Mouse (Mus musculus) embryonic facial prominence, embryonic 13.5 days (tissue): ENCODE measurements around the gene Asic1. TPM values are rescaled to one million over a fixed set of nuclear protein-coding genes. Genes with fewer than 3 reads are reported as not detected.

Source experiments
- ATAC-seq: fragments of 200-750 bp; cut with Nextera tagmentation; 2 replicates; pipeline ENCODE4 v1.8.0; 2017; ENCODE audit warnings: low read depth; ENCODE audit not compliant: insufficient number of reproducible peaks, insufficient read depth, low FRiP score, low TSS enrichment
- H3K27ac ChIP-seq: fragments of 300-500 bp; sonication (generic); 2 replicates; pipeline ENCODE4 v1.5.1; 2015; ENCODE audit warnings: moderate library complexity, mild to moderate bottlenecking, inconsistent platforms
- H3K27me3 ChIP-seq: fragments of 300-500 bp; sonication (generic); 2 replicates; pipeline ENCODE4 v1.6.1; 2015; ENCODE audit warnings: mild to moderate bottlenecking, inconsistent platforms
- H3K36me3 ChIP-seq: fragments of 300-500 bp; sonication (generic); 2 replicates; pipeline ENCODE4 v1.6.1; 2015; ENCODE audit warnings: mild to moderate bottlenecking, inconsistent platforms
- H3K4me1 ChIP-seq: fragments of 300-500 bp; sonication (generic); 2 replicates; pipeline ENCODE4 v1.6.1; 2015; ENCODE audit warnings: inconsistent platforms
- H3K4me2 ChIP-seq: fragments of 300-500 bp; sonication (generic); 2 replicates; pipeline ENCODE4 v1.6.1; 2015; ENCODE audit warnings: moderate library complexity, mild to moderate bottlenecking, inconsistent platforms
- H3K4me3 ChIP-seq: fragments of 300-500 bp; sonication (generic); 2 replicates; pipeline ENCODE4 v1.5.1; 2015; ENCODE audit warnings: mild to moderate bottlenecking, inconsistent platforms
- H3K9ac ChIP-seq: fragments of 300-500 bp; sonication (generic); 2 replicates; pipeline ENCODE4 v1.6.1; 2015; ENCODE audit warnings: mild to moderate bottlenecking, inconsistent platforms
- H3K9me3 ChIP-seq: fragments of 300-500 bp; sonication (generic); 2 replicates; pipeline ENCODE4 v1.6.1; 2016; ENCODE audit warnings: inconsistent platforms
- WGBS: fragments of 180-500 bp; shearing (Covaris S2); methylation state at CpG from one replicate; pipeline ENCODE4 v1.1.7; 2015; ENCODE audit warnings: mixed read lengths; 5-methylcytosine and 5-hydroxymethylcytosine counted together
- polyA plus RNA-seq: library from polyadenylated mRNA; unstranded; fragments of >200 nt; fragmentation: Nextera tagmentation; extraction: Ambion mirVana; gene quantifications from 2 replicates; pipeline ENCODE4 v1.2.1, GENCODE M21; 2015

The Asic1 gene
- polyA plus RNA-seq, 1 experiment from 2014 or later = 4.2 TPM

DNA sequence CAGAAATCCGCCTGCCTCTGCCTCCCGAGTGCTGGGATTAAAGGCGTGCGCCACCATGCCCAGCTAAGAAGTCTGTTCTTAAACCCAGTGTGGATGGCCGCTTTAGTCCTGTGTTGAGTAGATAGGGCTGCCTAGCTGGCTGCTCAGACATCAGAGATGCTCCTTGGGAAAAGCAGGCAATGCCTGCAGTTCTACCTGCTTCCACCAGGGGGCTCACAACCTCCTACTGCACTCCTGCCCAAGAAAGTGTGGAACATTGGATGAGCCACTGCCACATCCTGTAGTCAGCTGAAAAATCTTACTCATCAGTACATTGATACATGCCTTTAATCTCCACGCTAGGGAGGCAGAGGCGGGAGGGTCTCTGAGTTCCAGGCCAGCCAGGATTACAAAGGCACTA is 44.7 kb downstream of the Asic1 start:
- no peak overlapping the region for H3K9ac ChIP-seq
- ATAC-seq = no peak; the same call in 1 of the 2 replicates
- WGBS = 65% methylated on average over 7 of the region's 7 CpGs
- no peak overlapping the region for H3K4me3 ChIP-seq
- peaks cover 16% of the 10 kb centered on the region; the same call in 1 of the 2 replicates for H3K4me1 ChIP-seq
- H3K9me3 ChIP-seq = no peaks in the 10 kb centered on the region
- H3K27me3 ChIP-seq = no peaks in the 10 kb centered on the region
- H3K27ac ChIP-seq = no peak overlapping the region
- H3K4me2 ChIP-seq = no peak overlapping the region
- peaks cover 75% of the 10 kb centered on the region for H3K36me3 ChIP-seq

DNA sequence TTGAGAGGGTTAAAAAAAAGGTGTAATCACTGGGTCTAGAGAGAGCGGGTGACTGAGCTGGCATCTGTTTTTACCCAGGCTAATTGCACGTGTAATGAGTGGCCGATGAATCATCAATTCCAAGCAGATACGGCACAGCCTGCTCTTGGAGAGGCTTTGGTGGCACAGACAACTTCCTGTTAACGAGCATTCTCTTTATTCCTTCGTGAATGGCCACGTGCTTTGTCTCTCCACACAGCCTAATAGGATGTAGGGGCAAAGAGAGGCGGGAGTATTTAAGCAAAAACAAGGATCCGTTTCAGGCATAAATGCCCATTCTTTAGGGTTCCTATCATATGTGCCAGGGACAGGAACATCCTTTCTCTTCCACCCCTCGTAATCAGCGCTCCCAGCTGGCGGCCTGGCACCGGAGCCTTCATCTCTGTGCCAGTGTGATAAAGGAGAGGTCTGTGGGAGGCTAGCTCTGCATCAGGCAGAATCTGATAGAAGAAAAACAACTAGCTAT is 45.2 kb downstream of the Asic1 start:
- Histone ChIP-seq H3K27ac (no peak overlapping the region), H3K9ac (no peak overlapping the region), H3K4me2 (no peak overlapping the region), H3K9me3 (no peaks in the 10 kb centered on the region), H3K27me3 (no peaks in the 10 kb centered on the region), H3K36me3 (peaks cover 69% of the 10 kb centered on the region), H3K4me3 (no peak overlapping the region), H3K4me1 (peaks cover 16% of the 10 kb centered on the region; the same call in 1 of the 2 replicates)
- ATAC-seq = no peak
- WGBS = 76% methylated on average over 13 of the region's 13 CpGs

DNA sequence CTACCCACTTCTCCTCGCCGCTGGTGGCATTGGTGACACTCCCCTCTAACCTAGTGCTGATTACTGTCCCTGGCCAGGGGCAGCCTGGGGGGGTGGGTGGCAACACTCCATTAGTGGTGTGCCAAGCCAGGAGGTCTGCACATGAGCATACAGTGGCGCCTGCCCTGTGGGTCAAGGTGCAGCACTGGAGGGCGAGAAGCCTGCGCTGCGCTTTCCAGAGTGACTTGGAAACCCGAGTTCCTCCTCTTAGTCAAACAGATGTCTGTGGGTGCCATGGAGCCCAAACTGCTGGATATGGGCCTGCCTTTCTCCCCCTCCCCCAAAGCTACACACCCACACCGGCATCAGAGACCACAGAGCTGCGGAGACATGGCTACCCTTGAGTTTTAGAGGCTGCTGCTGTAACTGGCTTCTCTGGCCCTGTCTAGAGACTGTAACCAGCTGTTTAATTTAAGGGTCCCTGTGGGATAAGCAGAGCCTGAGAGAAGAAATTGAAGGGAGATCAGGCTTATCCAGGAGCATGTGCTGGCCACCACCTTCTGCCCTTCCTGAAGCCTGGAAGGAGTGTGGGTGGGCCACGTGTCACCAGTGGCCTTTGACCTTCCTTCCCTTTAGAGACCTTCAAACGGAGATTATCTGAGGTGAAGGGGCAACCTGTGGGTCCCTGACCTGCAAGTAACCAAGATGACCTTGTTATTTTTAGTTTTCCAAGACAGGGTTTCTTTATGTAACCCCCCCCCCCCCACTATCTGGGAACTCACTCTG is 46.0 kb downstream of the Asic1 start:
- no peak for ATAC-seq
- H3K36me3 ChIP-seq = peaks cover 62% of the 10 kb centered on the region

DNA sequence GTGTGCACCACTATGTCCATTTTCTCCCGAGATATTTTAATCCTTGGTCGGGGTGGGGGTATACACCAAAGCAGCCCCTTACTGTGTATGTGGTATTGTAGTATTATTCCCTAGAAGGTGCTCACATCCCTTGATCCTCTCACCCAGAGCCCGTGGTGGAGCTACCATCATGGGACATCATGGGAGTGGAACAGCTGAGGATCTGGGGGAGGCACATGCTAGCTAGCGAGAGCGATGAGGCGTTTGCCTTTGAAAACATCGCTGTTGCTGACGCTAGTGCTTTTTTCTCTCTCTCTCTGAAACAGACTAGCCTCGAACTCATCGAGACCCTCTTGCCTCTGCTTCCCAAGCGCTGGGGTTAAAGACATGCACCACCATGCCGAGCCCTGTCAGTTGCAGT is 46.6 kb downstream of the Asic1 start:
- no peak overlapping the region for H3K27ac ChIP-seq
- no peaks in the 10 kb centered on the region for H3K9me3 ChIP-seq
- no peak overlapping the region for H3K4me3 ChIP-seq
- no peak overlapping the region for H3K4me2 ChIP-seq
- H3K4me1 ChIP-seq = peaks cover 16% of the 10 kb centered on the region; the same call in 1 of the 2 replicates
- no peak overlapping the region for H3K9ac ChIP-seq
- peaks cover 58% of the 10 kb centered on the region for H3K36me3 ChIP-seq
- no peaks in the 10 kb centered on the region for H3K27me3 ChIP-seq
- no peak for ATAC-seq
- WGBS = 84% methylated on average over 12 of the region's 12 CpGs

More for the DNA sequence above, 46.0 kb downstream of the Asic1 start:
- H3K27ac ChIP-seq = no peak overlapping the region
- no peak overlapping the region for H3K4me2 ChIP-seq
- no peak overlapping the region for H3K4me3 ChIP-seq
- 50% methylated on average over 11 of the region's 11 CpGs for WGBS
- H3K27me3 ChIP-seq = no peaks in the 10 kb centered on the region
- H3K9me3 ChIP-seq = no peaks in the 10 kb centered on the region
- H3K4me1 ChIP-seq = peaks cover 16% of the 10 kb centered on the region; the same call in 1 of the 2 replicates
- H3K9ac ChIP-seq = 0 out of 2 replicates have a peak overlapping the region, but pooled peaks have one; percentile 21

DNA sequence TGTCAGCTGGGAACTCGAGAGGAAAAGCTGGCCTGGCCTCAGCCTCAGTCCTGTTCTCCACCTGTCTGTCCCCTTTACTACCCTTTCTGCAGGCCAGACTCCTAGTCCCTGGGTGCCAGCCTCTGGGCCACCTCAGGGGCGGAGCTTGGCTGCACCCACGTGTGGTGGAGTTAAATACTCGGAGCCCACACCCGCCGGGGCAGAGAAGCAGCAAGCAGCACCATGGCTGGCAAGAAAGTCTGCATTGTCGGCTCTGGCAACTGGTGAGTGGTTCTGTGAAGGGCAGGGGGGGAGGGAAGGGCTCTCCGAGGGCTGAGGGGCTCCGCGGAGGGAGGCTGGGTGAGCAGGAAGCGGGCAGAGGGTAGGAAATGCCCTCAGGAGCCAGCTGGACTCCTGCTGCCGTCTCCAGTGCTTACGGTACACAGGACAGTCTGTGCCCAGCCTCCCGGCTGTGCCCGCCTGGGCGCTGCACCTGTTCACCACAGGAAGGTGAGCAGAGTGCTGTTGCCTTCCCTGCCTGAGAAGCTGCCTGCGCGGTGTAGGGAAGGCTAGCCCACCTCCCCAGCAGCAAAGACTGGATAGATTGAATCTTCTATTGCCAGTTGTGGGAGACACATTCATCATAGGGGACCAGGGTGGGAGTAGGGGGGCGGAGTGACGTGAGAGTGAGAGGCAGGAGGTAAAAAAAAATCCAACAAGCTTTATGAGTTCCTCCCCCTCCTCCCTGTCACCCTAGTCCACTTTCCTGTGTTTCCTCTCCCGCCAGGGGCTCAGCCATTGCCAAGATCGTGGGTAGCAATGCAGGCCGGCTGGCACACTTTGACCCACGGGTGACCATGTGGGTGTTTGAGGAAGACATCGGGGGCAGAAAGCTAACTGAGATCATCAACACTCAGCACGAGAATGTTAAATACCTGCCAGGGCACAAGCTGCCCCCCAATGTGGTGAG is 47.5 kb downstream of the Asic1 start, which contains the start of gene Gpd1:
Gpd1 (plus strand) TSS at position 130 of the 949 bp plus-strand sequence.
- Histone ChIP-seq H3K9ac (no peak within 1 kb of the TSS), H3K27me3 (no peaks in the 10 kb centered on the region), H3K4me3 (no peak within 1 kb of the TSS), H3K9me3 (no peaks in the 10 kb centered on the region), H3K4me1 (peaks cover 13% of the 10 kb centered on the region; the same call in 1 of the 2 replicates), H3K4me2 (no peak within 1 kb of the TSS), H3K27ac (no peak within 1 kb of the TSS), H3K36me3 (peaks cover 57% of the 10 kb centered on the region)
- 67% methylated on average over 26 of the region's 26 CpGs for WGBS
- ATAC-seq = no peak

DNA sequence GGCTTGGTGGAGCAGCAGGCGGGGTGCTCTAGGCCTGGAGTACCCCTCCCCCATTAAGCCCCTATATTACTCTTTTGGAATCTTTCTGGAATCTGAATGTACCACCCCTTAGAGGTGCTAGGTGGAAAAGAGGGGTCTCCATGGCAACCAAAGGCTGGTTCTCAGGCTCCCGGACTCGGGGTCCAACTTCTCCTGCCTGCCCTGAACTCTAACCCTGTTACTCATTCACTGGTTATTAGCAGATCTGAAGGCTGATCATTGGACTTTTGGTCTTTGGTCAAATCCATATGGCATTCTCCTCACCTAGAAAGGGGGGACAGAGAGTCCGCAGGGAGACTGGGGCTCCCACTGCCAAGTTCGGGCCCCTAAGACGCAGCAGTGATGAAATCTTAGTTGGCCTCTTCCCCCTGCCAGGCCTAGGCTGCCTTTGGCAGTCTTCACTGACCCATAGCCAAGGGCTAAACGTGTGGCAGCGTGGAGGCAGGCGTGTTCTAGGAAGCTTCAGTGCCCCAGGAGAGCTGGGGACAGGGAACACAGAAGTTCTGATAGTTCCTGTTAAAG is 48.4 kb downstream of the Asic1 start:
- Histone ChIP-seq H3K27ac (no peak overlapping the region), H3K36me3 (peaks cover 48% of the 10 kb centered on the region), H3K4me2 (no peak overlapping the region), H3K9ac (no peak overlapping the region), H3K4me3 (no peak overlapping the region), H3K9me3 (no peaks in the 10 kb centered on the region), H3K4me1 (peaks cover 17% of the 10 kb centered on the region), H3K27me3 (no peaks in the 10 kb centered on the region)
- no peak for ATAC-seq
- WGBS = 89% methylated on average over 9 of the region's 9 CpGs

DNA sequence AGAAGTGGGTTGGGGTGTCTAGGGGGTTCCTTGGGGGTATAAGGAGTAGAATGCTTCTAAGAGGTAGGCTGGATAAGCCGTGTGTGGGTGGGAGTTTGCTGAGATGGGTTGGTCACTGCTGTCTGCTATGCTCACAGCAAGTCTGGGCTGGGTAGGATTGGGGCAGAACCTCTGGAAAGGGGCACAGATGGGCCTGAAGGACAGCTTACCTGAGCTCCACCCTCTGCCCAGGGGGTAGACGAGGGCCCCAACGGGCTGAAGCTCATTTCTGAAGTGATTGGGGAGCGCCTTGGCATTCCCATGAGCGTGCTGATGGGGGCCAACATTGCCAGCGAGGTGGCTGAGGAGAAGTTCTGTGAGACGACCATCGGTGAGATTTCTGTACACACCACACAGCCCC is 49.7 kb downstream of the Asic1 start:
- H3K27me3 ChIP-seq = no peaks in the 10 kb centered on the region
- no peaks in the 10 kb centered on the region for H3K9me3 ChIP-seq
- no peak overlapping the region for H3K4me2 ChIP-seq
- H3K9ac ChIP-seq = no peak overlapping the region
- no peak for ATAC-seq
- H3K4me1 ChIP-seq = peaks cover 30% of the 10 kb centered on the region
- 79% methylated on average over 8 of the region's 8 CpGs for WGBS
- peaks cover 35% of the 10 kb centered on the region for H3K36me3 ChIP-seq
- H3K4me3 ChIP-seq = no peak overlapping the region
- H3K27ac ChIP-seq = no peak overlapping the region

DNA sequence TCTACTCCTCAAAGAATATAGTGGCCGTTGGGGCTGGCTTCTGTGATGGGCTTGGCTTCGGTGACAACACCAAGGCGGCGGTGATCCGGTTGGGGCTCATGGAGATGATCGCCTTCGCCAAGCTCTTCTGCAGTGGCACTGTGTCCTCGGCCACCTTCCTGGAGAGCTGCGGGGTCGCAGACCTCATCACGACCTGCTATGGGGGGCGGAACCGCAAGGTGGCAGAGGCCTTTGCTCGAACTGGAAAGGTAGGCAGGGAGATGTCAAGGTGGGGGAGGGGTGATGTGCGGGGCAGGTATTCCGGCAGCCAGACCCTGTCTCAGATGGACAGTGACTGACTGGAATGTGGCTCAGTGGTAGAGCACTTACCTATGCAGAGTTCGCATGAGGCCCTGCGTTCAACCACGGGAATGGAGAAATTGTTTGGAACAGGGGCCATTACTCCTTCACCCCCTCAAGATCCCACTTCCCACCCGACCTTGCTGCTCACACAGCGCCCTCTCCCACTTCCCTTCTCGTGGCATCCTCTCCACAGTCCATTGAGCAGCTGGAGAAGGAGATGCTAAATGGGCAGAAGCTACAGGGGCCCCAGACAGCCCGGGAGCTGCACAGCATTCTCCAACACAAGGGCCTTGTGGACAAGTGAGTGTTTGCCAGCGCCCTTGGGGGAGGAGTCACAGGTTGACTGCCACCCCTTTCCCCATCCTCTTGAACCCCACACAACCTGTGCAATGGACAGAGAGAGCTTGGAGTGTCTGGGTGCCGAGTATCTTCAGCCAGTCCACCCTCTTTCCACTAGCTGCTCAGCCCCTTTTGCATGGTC is 52.0 kb downstream of the Asic1 start:
- H3K4me3 ChIP-seq = no peak overlapping the region
- peaks cover 27% of the 10 kb centered on the region for H3K36me3 ChIP-seq
- WGBS = 79% methylated on average over 25 of the region's 25 CpGs
- H3K9ac ChIP-seq = no peak overlapping the region
- no peaks in the 10 kb centered on the region for H3K27me3 ChIP-seq
- peaks cover 28% of the 10 kb centered on the region for H3K4me1 ChIP-seq
- no peak overlapping the region for H3K4me2 ChIP-seq
- ATAC-seq = no peak
- H3K27ac ChIP-seq = no peak overlapping the region
- no peaks in the 10 kb centered on the region for H3K9me3 ChIP-seq

DNA sequence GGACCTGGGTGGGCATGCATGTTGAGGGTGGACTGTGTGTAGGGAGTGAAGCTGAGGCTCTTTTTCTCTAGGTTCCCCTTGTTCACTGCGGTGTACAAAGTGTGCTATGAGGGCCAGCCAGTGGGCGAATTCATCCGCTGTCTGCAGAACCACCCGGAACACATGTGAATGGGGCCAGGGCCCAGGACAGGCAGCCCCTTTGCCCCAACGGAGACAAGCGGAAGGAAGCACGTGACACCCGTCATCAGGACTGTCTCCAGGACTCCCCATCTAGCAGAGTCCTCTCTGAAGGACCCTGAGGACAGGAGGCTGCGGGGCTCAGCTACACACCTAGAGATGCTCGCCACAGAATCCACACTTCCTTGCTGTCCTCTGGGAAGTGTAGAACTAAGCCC is 52.9 kb downstream of the Asic1 start:
- Histone ChIP-seq H3K27me3 (no peaks in the 10 kb centered on the region), H3K4me2 (no peak overlapping the region), H3K4me1 (peaks cover 23% of the 10 kb centered on the region), H3K36me3 (peaks cover 30% of the 10 kb centered on the region), H3K4me3 (no peak overlapping the region), H3K9me3 (no peaks in the 10 kb centered on the region), H3K9ac (no peak overlapping the region), H3K27ac (peak overlapping the region; percentile 69; the same call in 1 of the 2 replicates)
- no peak for ATAC-seq
- WGBS = 55% methylated on average over 10 of the region's 10 CpGs

DNA sequence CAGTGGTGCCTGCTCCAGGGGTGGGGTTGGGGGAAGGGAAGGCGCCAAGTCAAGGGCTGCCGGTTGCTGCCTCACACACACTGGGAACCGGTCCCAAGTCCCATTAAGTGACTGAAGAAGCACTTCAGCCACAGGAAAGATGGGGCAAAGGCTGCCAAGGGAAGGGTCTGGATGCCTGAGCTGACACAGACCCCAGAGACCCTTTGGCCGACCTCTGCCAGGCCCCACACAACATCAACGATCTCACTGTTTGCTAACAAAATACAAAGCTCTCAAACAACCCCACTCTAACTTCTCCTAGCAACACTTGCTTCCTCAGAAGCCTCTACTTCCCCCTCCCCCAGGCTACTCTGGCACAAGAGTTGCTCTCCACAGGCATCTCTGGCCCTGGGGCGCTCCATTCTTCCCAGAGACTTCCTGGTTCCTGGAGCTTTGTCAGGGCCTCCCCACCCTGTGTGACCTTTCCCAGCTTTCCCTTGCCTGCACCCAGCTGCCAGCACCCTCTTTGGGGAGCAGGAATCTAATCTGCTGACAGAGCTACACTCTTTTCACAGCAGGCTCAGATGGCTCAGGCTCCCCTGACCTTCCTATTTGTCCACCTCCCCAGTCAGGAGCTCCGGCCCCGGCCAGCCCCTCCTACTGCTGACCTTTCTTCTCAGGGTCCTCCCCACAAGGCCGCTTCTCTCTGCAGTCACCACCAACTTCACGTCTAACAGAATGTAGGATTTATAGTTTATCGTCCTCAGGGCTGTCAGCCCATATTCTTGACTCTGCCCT is 53.5 kb downstream of the Asic1 start:
- no peak for ATAC-seq
- WGBS = 24% methylated on average over 11 of the region's 11 CpGs
- H3K4me2 ChIP-seq = peak overlapping the region; percentile 65; the same call in 1 of the 2 replicates
- H3K36me3 ChIP-seq = peaks cover 30% of the 10 kb centered on the region
- H3K4me3 ChIP-seq = no peak overlapping the region
- peak overlapping the region; percentile 69 for H3K27ac ChIP-seq
- H3K4me1 ChIP-seq = peaks cover 23% of the 10 kb centered on the region
- H3K9me3 ChIP-seq = no peaks in the 10 kb centered on the region
- no peaks in the 10 kb centered on the region for H3K27me3 ChIP-seq
- peak overlapping the region; percentile 40 for H3K9ac ChIP-seq
